Mouse (Mus musculus) kidney, embryonic 15.5 days (tissue): ENCODE results near the gene Gng12. TPM values are rescaled to one million over a fixed set of nuclear protein-coding genes. Genes with fewer than 3 reads are reported as not detected.
A peak's percentile ranks its signal among the peaks of the same experiment; 100 is the strongest.

Experiments used
- ATAC-seq: fragments of 200-750 bp; cut with Nextera tagmentation; replicated peaks from 2 replicates; pipeline ENCODE4 v1.8.0; 2017; ENCODE audit warnings: moderate TSS enrichment; ENCODE audit not compliant: low FRiP score
- H3K27ac ChIP-seq: fragments of 300-500 bp; sonication (generic); 2 replicates; pipeline ENCODE4 v1.5.1; 2015; ENCODE audit warnings: mild to moderate bottlenecking, inconsistent platforms
- H3K27me3 ChIP-seq: fragments of 300-500 bp; sonication (generic); 2 replicates; pipeline ENCODE4 v1.6.1; 2015; ENCODE audit warnings: inconsistent platforms
- H3K36me3 ChIP-seq: fragments of 300-500 bp; sonication (generic); 2 replicates; pipeline ENCODE4 v1.6.1; 2015; ENCODE audit warnings: inconsistent platforms
- H3K4me1 ChIP-seq: fragments of 300-500 bp; sonication (generic); 2 replicates; pipeline ENCODE4 v1.6.1; 2015; ENCODE audit warnings: inconsistent platforms
- H3K4me2 ChIP-seq: fragments of 300-500 bp; sonication (generic); 2 replicates; pipeline ENCODE4 v1.6.1; 2015; ENCODE audit warnings: moderate library complexity, mild to moderate bottlenecking, inconsistent platforms
- H3K4me3 ChIP-seq: fragments of 300-500 bp; sonication (generic); replicated peaks from 2 replicates; pipeline ENCODE4 v1.5.1; 2015; ENCODE audit warnings: mild to moderate bottlenecking, inconsistent platforms
- H3K9ac ChIP-seq: fragments of 300-500 bp; sonication (generic); 2 replicates; pipeline ENCODE4 v1.6.1; 2015; ENCODE audit warnings: mild to moderate bottlenecking, inconsistent platforms
- H3K9me3 ChIP-seq: fragments of 300-500 bp; sonication (generic); replicated peaks from 2 replicates; pipeline ENCODE4 v1.6.1; 2016; ENCODE audit warnings: inconsistent platforms
- WGBS: fragments of 180-500 bp; shearing (Covaris S2); methylation state at CpG from one replicate; pipeline ENCODE4 v1.1.7; 2015; ENCODE audit warnings: mixed read lengths; 5-methylcytosine and 5-hydroxymethylcytosine counted together
- polyA plus RNA-seq: library from polyadenylated mRNA; unstranded; fragments of >200 nt; fragmentation: Nextera tagmentation; extraction: Ambion mirVana; gene quantifications from 2 replicates; pipeline ENCODE4 v1.2.1, GENCODE M21; 2015

Gng12 gene
- polyA plus RNA-seq, 1 experiment from 2014 or later = 95.7 TPM

- no peak overlapping the region for H3K4me2 ChIP-seq
- no peak overlapping the region for H3K9ac ChIP-seq
- ATAC-seq = peak; percentile 6; the same call in 1 of the 2 replicates
- no peak overlapping the region for H3K27ac ChIP-seq
- WGBS = 66% methylated on average over 15 of the region's 15 CpGs
- no peaks in the 10 kb centered on the region for H3K36me3 ChIP-seq
- no peaks in the 10 kb centered on the region for H3K27me3 ChIP-seq
- H3K4me3 ChIP-seq = no peak overlapping the region
- H3K4me1 ChIP-seq = no peaks in the 10 kb centered on the region
- H3K9me3 ChIP-seq = no peaks in the 10 kb centered on the region
Observed at GRCm38 (mm10) chr6:67056108-67056888, 160.1 kb downstream of the Gng12 start.

- no peaks in the 10 kb centered on the region for H3K27me3 ChIP-seq
- 66% methylated on average over 3 of the region's 3 CpGs for WGBS
- no peak overlapping the region for H3K9ac ChIP-seq
- no peak overlapping the region for H3K4me2 ChIP-seq
- H3K4me1 ChIP-seq = no peaks in the 10 kb centered on the region
- H3K27ac ChIP-seq = no peak overlapping the region
- H3K36me3 ChIP-seq = no peaks in the 10 kb centered on the region
- ATAC-seq = no peak
- H3K9me3 ChIP-seq = no peaks in the 10 kb centered on the region
- no peak overlapping the region for H3K4me3 ChIP-seq
Observed at GRCm38 (mm10) chr6:67056889-67057564, 160.8 kb downstream of the Gng12 start.

GRCm38 (mm10) chr6:67057574-67057973, 161.4 kb downstream of the Gng12 start:
- Histone ChIP-seq H3K4me3 (no peak overlapping the region), H3K9ac (no peak overlapping the region), H3K27ac (no peak overlapping the region), H3K4me2 (no peak overlapping the region), H3K4me1 (no peaks in the 10 kb centered on the region), H3K9me3 (no peaks in the 10 kb centered on the region), H3K36me3 (no peaks in the 10 kb centered on the region), H3K27me3 (no peaks in the 10 kb centered on the region)
- ATAC-seq = no peak
- 85% methylated on average over 5 of the region's 5 CpGs for WGBS

- no peak overlapping the region for H3K9ac ChIP-seq
- no peak for ATAC-seq
- no peak overlapping the region for H3K4me2 ChIP-seq
- no peaks in the 10 kb centered on the region for H3K27me3 ChIP-seq
- no peaks in the 10 kb centered on the region for H3K36me3 ChIP-seq
- H3K4me1 ChIP-seq = no peaks in the 10 kb centered on the region
- no peak overlapping the region for H3K4me3 ChIP-seq
- no peak overlapping the region for H3K27ac ChIP-seq
- H3K9me3 ChIP-seq = no peaks in the 10 kb centered on the region
- 90% methylated on average over 7 of the region's 7 CpGs for WGBS
Observed at GRCm38 (mm10) chr6:67057991-67058696, 161.9 kb downstream of the Gng12 start.

- Histone ChIP-seq H3K4me2 (no peak overlapping the region), H3K4me3 (no peak overlapping the region), H3K27me3 (no peaks in the 10 kb centered on the region), H3K27ac (no peak overlapping the region), H3K36me3 (no peaks in the 10 kb centered on the region), H3K4me1 (no peaks in the 10 kb centered on the region), H3K9me3 (no peaks in the 10 kb centered on the region), H3K9ac (no peak overlapping the region)
- WGBS = 87% methylated on average over 5 of the region's 5 CpGs
- no peak for ATAC-seq
Observed at GRCm38 (mm10) chr6:67060057-67060456, 163.9 kb downstream of the Gng12 start.

GRCm38 (mm10) chr6:67069219-67069762, 173.1 kb downstream of the Gng12 start:
- 74% methylated on average over 8 of the region's 8 CpGs for WGBS
- no peak overlapping the region for H3K9ac ChIP-seq
- H3K4me1 ChIP-seq = no peaks in the 10 kb centered on the region; the same call in 1 of the 2 replicates
- H3K27ac ChIP-seq = no peak overlapping the region
- no peak for ATAC-seq
- H3K4me3 ChIP-seq = no peak overlapping the region
- H3K9me3 ChIP-seq = no peaks in the 10 kb centered on the region
- no peaks in the 10 kb centered on the region for H3K27me3 ChIP-seq
- H3K36me3 ChIP-seq = no peaks in the 10 kb centered on the region
- H3K4me2 ChIP-seq = no peak overlapping the region

- Histone ChIP-seq H3K9ac (no peak overlapping the region), H3K9me3 (no peaks in the 10 kb centered on the region), H3K27ac (no peak overlapping the region), H3K4me2 (no peak overlapping the region), H3K36me3 (no peaks in the 10 kb centered on the region), H3K4me1 (no peaks in the 10 kb centered on the region; the same call in 1 of the 2 replicates), H3K4me3 (no peak overlapping the region), H3K27me3 (no peaks in the 10 kb centered on the region)
- 62% methylated on average over 9 of the region's 9 CpGs for WGBS
- ATAC-seq = no peak
Observed at GRCm38 (mm10) chr6:67069800-67070315, 173.7 kb downstream of the Gng12 start.

Other genes with a start within 250 kb of the Gng12 start
- not detected in 2 replicates for gene Vmn1r35, start 210.5 kb upstream of the Gng12 start, polyA plus RNA-seq
- not detected in 2 replicates for gene Vmn1r36, start 177.2 kb upstream of the Gng12 start, polyA plus RNA-seq
- gene Vmn1r37, start 167.0 kb upstream of the Gng12 start, polyA plus RNA-seq = not detected in 2 replicates
- gene Vmn1r38, start 113.8 kb upstream of the Gng12 start, polyA plus RNA-seq = not detected in 2 replicates
- gene Vmn1r39, start 85.8 kb upstream of the Gng12 start, polyA plus RNA-seq = not detected in 2 replicates
- gene Gadd45a, start 141.1 kb downstream of the Gng12 start, polyA plus RNA-seq = 32.7 and 41.2 TPM in 2 replicates